Mouse (Mus musculus) 3134 (cell line): ENCODE data around the gene Lekr1.
A peak's percentile ranks its signal among the peaks of the same experiment; 100 is the strongest.

Experiments used
- DNase-seq: peaks from one replicate; pipeline ENCODE4 v3.0.0-alpha.2; 2011; ENCODE audit warnings: low spot score; ENCODE audit not compliant: insufficient read length; ENCODE audit errors: extremely low read depth

The Lekr1 gene

DNA sequence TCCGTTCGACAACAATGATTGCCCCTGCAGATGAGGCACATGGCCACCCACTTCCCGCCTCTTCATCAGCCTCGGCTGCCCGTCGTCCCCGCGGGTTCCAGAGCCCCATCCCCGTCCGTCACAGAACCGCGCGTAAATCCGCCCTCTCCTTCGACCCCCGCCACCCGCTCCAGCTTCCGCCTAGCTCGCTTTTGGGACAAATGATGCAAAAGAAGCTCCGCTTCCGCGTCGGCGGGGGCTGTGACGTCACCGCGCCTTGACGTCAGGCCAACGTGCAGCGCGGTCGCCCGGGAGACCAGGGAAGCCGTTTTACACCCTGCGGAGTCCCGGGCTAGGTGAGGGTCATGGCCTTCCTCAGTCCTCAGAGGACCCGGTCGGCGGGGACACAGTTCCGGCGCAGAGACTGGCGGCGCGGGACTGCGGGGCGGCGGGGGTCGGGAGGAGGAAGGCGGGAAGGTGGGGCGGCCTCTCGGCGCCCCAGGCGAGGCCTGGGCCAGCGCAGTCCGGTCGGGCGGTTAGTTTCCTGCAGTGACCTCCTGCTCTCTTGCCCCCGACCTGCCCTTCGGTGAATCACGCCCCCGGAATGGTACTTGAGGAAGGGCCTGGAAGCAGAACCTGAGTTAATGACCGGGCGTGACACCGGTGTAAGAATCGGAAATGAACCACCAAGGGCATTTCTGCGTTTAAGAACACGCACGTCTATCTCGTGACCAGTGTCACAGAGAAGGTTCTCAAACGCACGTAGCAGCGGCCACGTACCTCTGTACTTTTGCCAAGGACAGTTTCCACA is at the start of gene Lekr1:
Lekr1 (plus strand) TSS at position 252 of the 790 bp plus-strand sequence.
- peak; percentile 91 for DNase-seq

DNA sequence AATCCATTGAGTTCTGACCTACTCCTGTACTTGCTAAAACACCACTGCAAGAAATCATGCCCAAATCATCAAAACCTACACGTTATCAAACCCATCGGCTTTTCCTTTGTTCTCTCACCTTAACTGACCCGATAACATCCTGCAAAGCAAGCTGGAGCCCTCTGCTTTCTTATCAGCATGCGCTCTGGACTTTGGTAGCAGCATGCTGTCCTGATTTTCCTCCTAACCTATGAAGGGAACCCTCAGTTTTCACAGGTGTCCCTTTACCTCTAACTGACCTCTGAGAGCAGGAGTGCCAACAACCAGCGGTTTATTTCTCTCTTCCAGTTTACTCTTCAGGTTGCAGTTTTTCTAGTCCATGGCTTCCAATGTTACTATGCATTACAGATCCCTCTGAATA is 48.5 kb upstream of the Lekr1 start:
- no peak for DNase-seq

- DNase-seq, result no peak
These were observed 46.7 kb upstream of the Lekr1 start for GRCm38 (mm10) chr3:65619340-65619739.

DNA sequence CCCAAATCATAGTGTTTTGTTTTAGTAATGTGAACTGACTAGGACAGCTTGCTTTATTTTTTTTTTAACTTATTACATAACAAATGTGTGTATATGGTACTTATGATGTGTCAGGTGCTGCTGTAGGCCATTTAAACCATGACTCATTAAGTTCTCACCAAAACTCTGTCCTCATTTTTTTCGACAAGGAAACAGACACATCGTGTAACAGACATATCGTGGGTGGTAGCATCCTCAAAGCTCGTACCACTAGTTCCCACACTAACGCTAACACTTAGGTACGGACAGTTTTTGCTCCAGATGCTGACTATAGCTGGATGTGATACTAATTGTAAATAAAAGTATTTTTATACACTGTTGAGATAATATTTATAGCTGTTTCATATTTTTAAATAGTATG is 43.0 kb upstream of the Lekr1 start:
- DNase-seq, result no peak

- DNase-seq, result no peak
These were observed 40.3 kb upstream of the Lekr1 start for GRCm38 (mm10) chr3:65625496-65626289.

- DNase-seq, result no peak
These were observed 39.6 kb upstream of the Lekr1 start for GRCm38 (mm10) chr3:65626290-65626914.

- DNase-seq, result no peak
These were observed 38.9 kb upstream of the Lekr1 start for GRCm38 (mm10) chr3:65627021-65627706.

GRCm38 (mm10) chr3:65627707-65628028 is 38.4 kb upstream of the Lekr1 start:
- DNase-seq, result no peak

- no peak for DNase-seq
These were observed 36.4 kb upstream of the Lekr1 start for GRCm38 (mm10) chr3:65629565-65630112.

GRCm38 (mm10) chr3:65633604-65634003 is 32.4 kb upstream of the Lekr1 start:
- DNase-seq, result peak; percentile 51

GRCm38 (mm10) chr3:65635983-65636382 is 30.0 kb upstream of the Lekr1 start:
- peak; percentile 49 for DNase-seq

DNA sequence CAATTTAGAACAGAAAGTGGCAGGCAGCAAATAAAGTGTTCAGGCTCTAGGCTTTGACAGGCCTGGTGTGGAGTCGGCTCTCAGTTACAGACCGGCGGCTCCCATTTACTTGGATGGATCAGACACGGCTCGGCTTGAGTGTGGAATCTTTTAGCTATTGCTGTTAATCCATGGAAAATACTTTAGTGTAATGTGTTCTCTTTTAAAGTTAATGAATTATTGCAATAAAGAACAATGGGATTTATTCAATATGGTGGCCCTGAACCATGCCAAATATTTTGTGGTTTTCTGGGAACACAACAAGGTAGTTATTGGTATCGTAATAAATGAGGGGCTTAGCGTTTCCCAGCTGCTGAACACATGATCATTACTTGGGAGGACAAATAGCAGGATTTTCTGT is 28.7 kb upstream of the Lekr1 start:
- DNase-seq, result no peak

DNA sequence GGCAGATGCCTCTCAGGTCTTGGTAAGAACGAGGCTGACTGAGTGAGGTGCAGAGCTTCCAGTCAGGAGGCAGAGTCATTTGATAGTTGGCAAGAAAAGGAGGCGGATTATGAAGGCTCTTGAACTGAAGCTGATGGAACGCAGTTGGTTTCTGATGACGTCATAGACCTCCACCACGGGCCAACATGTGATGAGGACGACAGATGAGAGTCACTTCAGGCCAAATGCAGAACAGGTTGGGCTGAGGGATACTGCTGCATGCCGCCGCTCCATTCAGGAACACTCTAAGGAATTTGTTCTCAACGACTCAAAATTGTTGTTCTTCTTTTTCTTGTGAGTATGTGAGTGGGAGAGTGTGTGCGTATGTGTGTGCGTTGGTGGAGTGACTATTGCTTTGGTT is 27.1 kb upstream of the Lekr1 start:
- DNase-seq, result no peak

GRCm38 (mm10) chr3:65639454-65640014 is 26.5 kb upstream of the Lekr1 start:
- no peak for DNase-seq

GRCm38 (mm10) chr3:65642959-65643358 is 23.1 kb upstream of the Lekr1 start:
- DNase-seq, result peak; percentile 58

- DNase-seq, result no peak
These were observed 22.4 kb upstream of the Lekr1 start for GRCm38 (mm10) chr3:65643654-65644053.

- DNase-seq, result no peak
These were observed 18.4 kb upstream of the Lekr1 start for GRCm38 (mm10) chr3:65647592-65647991.

- DNase-seq, result no peak
These were observed 17.1 kb upstream of the Lekr1 start for GRCm38 (mm10) chr3:65648913-65649312.

GRCm38 (mm10) chr3:65650156-65650815 is 15.7 kb upstream of the Lekr1 start:
- DNase-seq, result no peak
